Mouse (Mus musculus) limb, embryonic 15.5 days (tissue): ENCODE data around the gene Grm7. TPM values are rescaled to one million over a fixed set of nuclear protein-coding genes. Genes with fewer than 3 reads are reported as not detected.

Source experiments
- ATAC-seq: fragments of 200-750 bp; cut with Nextera tagmentation; 2 replicates; pipeline ENCODE4 v1.8.0; 2017; ENCODE audit warnings: low read depth, moderate TSS enrichment; ENCODE audit not compliant: insufficient number of reproducible peaks, low FRiP score, low TSS enrichment
- H3K27ac ChIP-seq: fragments of 300-500 bp; sonication (generic); 2 replicates; pipeline ENCODE4 v1.5.1; 2015; ENCODE audit warnings: moderate library complexity, mild to moderate bottlenecking, inconsistent platforms
- H3K27me3 ChIP-seq: fragments of 300-500 bp; sonication (generic); 2 replicates; pipeline ENCODE4 v1.6.1; 2015; ENCODE audit warnings: inconsistent platforms
- H3K36me3 ChIP-seq: fragments of 300-500 bp; sonication (generic); 2 replicates; pipeline ENCODE4 v1.6.1; 2015; ENCODE audit warnings: inconsistent platforms
- H3K4me1 ChIP-seq: fragments of 300-500 bp; sonication (generic); 2 replicates; pipeline ENCODE4 v1.6.1; 2015; ENCODE audit warnings: inconsistent platforms
- H3K4me2 ChIP-seq: fragments of 300-500 bp; sonication (generic); 2 replicates; pipeline ENCODE4 v1.6.1; 2015; ENCODE audit warnings: mild to moderate bottlenecking, inconsistent platforms
- H3K4me3 ChIP-seq: fragments of 300-500 bp; sonication (generic); 2 replicates; pipeline ENCODE4 v1.5.1; 2015; ENCODE audit warnings: mild to moderate bottlenecking, inconsistent platforms
- H3K9ac ChIP-seq: fragments of 300-500 bp; sonication (generic); 2 replicates; pipeline ENCODE4 v1.6.1; 2015; ENCODE audit warnings: inconsistent platforms
- H3K9me3 ChIP-seq: fragments of 300-500 bp; sonication (generic); 2 replicates; pipeline ENCODE4 v1.6.1; 2016; ENCODE audit warnings: inconsistent platforms
- WGBS: fragments of 180-500 bp; shearing (Covaris S2); methylation state at CpG from one replicate; pipeline ENCODE4 v1.1.7; 2015; 5-methylcytosine and 5-hydroxymethylcytosine counted together
- polyA plus RNA-seq: library from polyadenylated mRNA; unstranded; fragments of >200 nt; fragmentation: Nextera tagmentation; extraction: Ambion mirVana; gene quantifications from 2 replicates; pipeline ENCODE4 v1.2.1, GENCODE M21; 2015

The Grm7 gene
- polyA plus RNA-seq, 1 experiment from 2014 or later: 3.2 TPM

GRCm38 (mm10) chr6:111610396-111610795, 965.0 kb downstream of the Grm7 start:
- no peaks in the 10 kb centered on the region for H3K4me1 ChIP-seq
- no peaks in the 10 kb centered on the region for H3K9me3 ChIP-seq
- ATAC-seq: no peak
- no peak overlapping the region for H3K4me2 ChIP-seq
- H3K9ac ChIP-seq: no peak overlapping the region
- no peaks in the 10 kb centered on the region for H3K36me3 ChIP-seq
- no peak overlapping the region for H3K4me3 ChIP-seq
- 77% methylated on average over 3 of the region's 3 CpGs for WGBS
- no peaks in the 10 kb centered on the region for H3K27me3 ChIP-seq
- H3K27ac ChIP-seq: no peak overlapping the region

DNA sequence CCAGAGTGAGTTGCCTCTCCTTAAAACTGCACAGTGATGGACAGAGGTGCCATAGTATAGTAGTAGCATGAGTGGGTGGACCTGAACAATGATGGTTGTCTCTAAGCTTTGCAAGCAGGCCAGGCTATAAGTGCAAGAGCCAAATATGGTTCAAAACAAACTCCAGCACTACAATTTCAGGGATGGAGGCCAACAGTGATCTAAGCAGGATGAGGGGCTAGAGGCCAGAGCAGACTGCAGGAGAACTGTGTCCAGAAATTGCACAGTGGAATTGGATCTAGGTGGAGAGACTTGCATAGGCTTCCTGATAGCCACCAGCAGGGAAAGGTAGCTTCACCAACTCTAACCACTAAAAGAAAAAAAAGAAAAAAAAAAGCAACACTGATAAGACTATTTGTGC, 968.5 kb downstream of the Grm7 start:
- H3K4me1 ChIP-seq: no peaks in the 10 kb centered on the region
- H3K9ac ChIP-seq: no peak overlapping the region
- no peak overlapping the region for H3K4me3 ChIP-seq
- H3K27me3 ChIP-seq: no peaks in the 10 kb centered on the region
- H3K27ac ChIP-seq: no peak overlapping the region
- H3K4me2 ChIP-seq: no peak overlapping the region
- no peaks in the 10 kb centered on the region for H3K36me3 ChIP-seq
- ATAC-seq: no peak
- H3K9me3 ChIP-seq: no peaks in the 10 kb centered on the region
